Mouse (Mus musculus) MEL (cell line): ENCODE measurements around the gene Gm49395.

Source experiments
- CTCF ChIP-seq, 3 experiments: IDR thresholded peaks in 2 of 3; conservative IDR thresholded peaks in 1 of 3; 2 replicates each; pipeline ENCODE4 v1.5.1; 2011 to 2012; ENCODE audit warnings: low read length in 3 of 3, low read depth in 2 of 3, mild to moderate bottlenecking in 2 of 3, improper control_type of control experiment in 1 of 3, inconsistent platforms in 1 of 3, mixed read lengths in 1 of 3, moderate library complexity in 1 of 3; ENCODE audit not compliant: control insufficient read depth in 1 of 3, insufficient read depth in 1 of 3, poor library complexity in 1 of 3, severe bottlenecking in 1 of 3
- ETS1 ChIP-seq: IDR thresholded peaks from 2 replicates; pipeline ENCODE4 v1.6.1; 2012; ENCODE audit warnings: low read depth, mild to moderate bottlenecking, inconsistent platforms, low read length, improper control_type of control experiment, moderate library complexity
- KAT2A ChIP-seq: conservative IDR thresholded peaks from 2 replicates; pipeline ENCODE4 v1.6.1; 2012; ENCODE audit warnings: low read depth, low read length, improper control_type of control experiment, inconsistent platforms
- MAX ChIP-seq: IDR thresholded peaks from 2 replicates; pipeline ENCODE4 v1.6.1; 2011; ENCODE audit warnings: low read length, improper control_type of control experiment
- MXI1 ChIP-seq: IDR thresholded peaks from 2 replicates; pipeline ENCODE4 v1.6.1; 2011; ENCODE audit warnings: mild to moderate bottlenecking, low read depth, low read length, improper control_type of control experiment
- POLR2A ChIP-seq, 2 experiments: IDR thresholded peaks; 2 replicates each; pipeline ENCODE4 v1.6.1; 2011 to 2012; ENCODE audit warnings: low read length in 2 of 2, mild to moderate bottlenecking in 2 of 2, control low read depth in 1 of 2, improper control_type of control experiment in 1 of 2, low read depth in 1 of 2, moderate library complexity in 1 of 2; ENCODE audit not compliant: control insufficient read depth in 1 of 2, insufficient read depth in 1 of 2, poor library complexity in 1 of 2
- POLR2AphosphoS5 ChIP-seq: IDR thresholded peaks from 2 replicates; pipeline ENCODE4 v1.6.1; 2012; ENCODE audit warnings: low read depth, borderline replicate concordance, mild to moderate bottlenecking, inconsistent platforms, low read length, moderate library complexity, mixed read lengths
- RCOR1 ChIP-seq: IDR thresholded peaks from 2 replicates; pipeline ENCODE4 v1.6.1; 2012; ENCODE audit warnings: low read depth, mild to moderate bottlenecking, inconsistent platforms, low read length, improper control_type of control experiment

DNA sequence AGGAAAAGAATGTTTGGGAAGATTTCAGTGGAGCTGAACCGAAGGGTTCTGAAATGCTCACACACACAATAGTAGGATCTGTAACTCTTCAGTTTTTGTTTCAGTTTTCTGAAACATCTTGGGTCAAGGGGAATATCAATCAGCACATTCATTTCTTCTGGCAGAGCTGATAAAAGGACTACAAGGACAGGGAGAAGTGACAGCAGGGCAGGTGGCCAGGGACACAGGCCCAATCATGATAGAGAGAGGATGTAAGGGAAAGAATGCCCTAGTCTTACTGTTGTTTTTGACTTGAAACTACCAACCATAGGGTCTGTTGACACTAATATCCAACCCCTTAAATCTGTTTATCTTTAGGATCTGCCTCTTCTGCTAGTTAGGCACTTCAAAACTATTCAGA, 22.8 kb upstream of the Gm49395 start:
- no peak for TF ChIP-seq RCOR1
- TF ChIP-seq CTCF (IDR thresholded peaks at IDR 0.05 in 2 of 3, conservative IDR thresholded peaks at IDR 0.05 in 1 of 3; ENCODE audit: control insufficient read depth in 1 of 3, insufficient read depth in 1 of 3, low read depth in 2 of 3, low read length in 3 of 3, poor library complexity in 1 of 3, severe bottlenecking in 1 of 3): no peak
- TF ChIP-seq POLR2AphosphoS5: no peak
- no peak for TF ChIP-seq MXI1
- no peak for TF ChIP-seq POLR2A (IDR thresholded peaks at IDR 0.05; ENCODE audit: control insufficient read depth in 1 of 2, insufficient read depth in 1 of 2, low read depth in 1 of 2, low read length in 2 of 2, poor library complexity in 1 of 2)
- TF ChIP-seq ETS1: no peak
- TF ChIP-seq KAT2A: no peak
- no peak for TF ChIP-seq MAX
